Mouse (Mus musculus): Measurements from ENCODE around the gene Tspan11. TPM values are rescaled to one million over a fixed set of nuclear protein-coding genes. Genes with fewer than 3 reads are reported as not detected.

The Tspan11 gene
- polyA plus RNA-seq, 1 experiment from 2014 or later, result 0.21 TPM

DNA sequence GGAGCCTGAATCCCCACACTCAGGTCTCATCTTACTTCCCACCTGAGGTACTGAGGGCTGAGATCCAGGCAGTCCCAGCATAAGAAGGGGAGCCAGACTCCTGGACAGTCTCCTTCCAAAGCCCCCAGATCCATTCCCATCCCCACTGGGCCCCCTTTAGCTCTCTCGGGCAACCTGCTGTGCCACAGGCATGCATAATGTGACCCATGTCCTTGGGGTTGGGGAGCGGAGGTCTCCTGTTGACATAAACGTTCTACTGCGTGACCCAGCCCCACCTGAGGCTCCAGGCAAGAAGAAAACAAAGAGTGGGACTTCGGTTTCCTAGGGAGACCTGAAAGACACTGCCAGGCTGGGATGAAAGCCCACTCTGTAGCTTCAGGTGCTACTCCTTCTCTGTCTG, 83.5 kb downstream of the Tspan11 start:
- Histone ChIP-seq H3K9ac (no peak overlapping the region), H3K9me3 (replicated peaks) (no peaks in the 10 kb centered on the region), H3K4me3 (replicated peaks) (no peak overlapping the region), H3K4me2 (no peak overlapping the region), H3K36me3 (replicated peaks) (no peaks in the 10 kb centered on the region; the same call in 1 of the 2 replicates), H3K4me1 (replicated peaks) (no peaks in the 10 kb centered on the region), H3K27ac (replicated peaks) (no peak overlapping the region), H3K27me3 (no peaks in the 10 kb centered on the region)
- ATAC-seq (ENCODE audit: insufficient read depth), result no peak
- WGBS (ENCODE audit: insufficient replicate concordance), result 47% methylated on average over 5 of the region's 5 CpGs

DNA sequence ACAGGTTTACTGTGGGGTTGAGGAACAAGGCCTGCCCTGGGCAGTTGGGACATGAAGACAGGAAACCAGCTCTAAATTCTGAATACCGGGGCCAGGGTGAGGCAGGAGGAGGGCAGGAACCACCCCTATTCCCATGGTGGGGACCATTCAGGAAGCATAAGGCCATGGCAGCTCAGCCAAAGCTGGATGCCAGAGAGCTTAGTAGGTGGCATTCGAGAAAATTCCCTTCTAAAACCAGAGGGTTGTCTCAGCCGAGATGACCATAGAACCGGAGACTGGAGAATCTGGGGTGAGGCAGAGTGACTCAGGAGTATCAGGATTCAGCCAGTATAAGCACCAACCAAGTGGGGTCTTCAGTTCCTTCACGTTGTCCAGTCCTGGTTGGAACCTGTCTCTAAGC, 84.5 kb downstream of the Tspan11 start:
- H3K27me3 ChIP-seq, result no peaks in the 10 kb centered on the region
- no peak overlapping the region for H3K4me3 ChIP-seq (replicated peaks)
- no peak overlapping the region for H3K27ac ChIP-seq (replicated peaks)
- no peak for ATAC-seq (ENCODE audit: insufficient read depth)
- 56% methylated on average over 5 of the region's 5 CpGs for WGBS (ENCODE audit: insufficient replicate concordance)
- H3K9ac ChIP-seq, result no peak overlapping the region
- H3K4me2 ChIP-seq, result no peak overlapping the region
- no peaks in the 10 kb centered on the region for H3K4me1 ChIP-seq (replicated peaks)
- H3K36me3 ChIP-seq (replicated peaks), result no peaks in the 10 kb centered on the region
- no peaks in the 10 kb centered on the region for H3K9me3 ChIP-seq (replicated peaks)

DNA sequence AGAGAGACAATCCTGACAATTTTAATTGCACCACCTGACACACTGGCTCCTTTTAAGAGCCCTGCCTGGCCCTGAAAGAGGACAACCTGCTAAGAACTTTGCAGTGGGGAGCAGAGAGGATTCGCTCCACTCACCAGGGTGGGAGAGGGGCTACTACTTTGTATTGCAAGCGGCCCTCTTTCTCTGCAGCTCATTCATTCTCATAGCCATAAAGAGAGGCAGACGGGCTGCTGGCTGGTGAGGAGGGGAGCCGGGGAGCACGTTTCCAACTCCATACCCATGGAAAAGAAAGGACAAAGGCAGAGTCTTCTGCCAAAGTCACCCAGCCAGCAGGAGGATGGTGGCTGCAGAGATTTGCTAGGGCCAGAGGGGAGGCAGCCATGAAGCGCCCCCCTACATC, 86.2 kb downstream of the Tspan11 start:
- Histone ChIP-seq H3K36me3 (replicated peaks) (no peaks in the 10 kb centered on the region), H3K27me3 (no peaks in the 10 kb centered on the region), H3K4me1 (replicated peaks) (no peaks in the 10 kb centered on the region), H3K9ac (no peak overlapping the region), H3K9me3 (replicated peaks) (no peaks in the 10 kb centered on the region), H3K4me2 (no peak overlapping the region), H3K27ac (replicated peaks) (no peak overlapping the region), H3K4me3 (replicated peaks) (no peak overlapping the region)
- WGBS (ENCODE audit: insufficient replicate concordance), result 53% methylated on average over 6 of the region's 6 CpGs
- no peak for ATAC-seq (ENCODE audit: insufficient read depth)

DNA sequence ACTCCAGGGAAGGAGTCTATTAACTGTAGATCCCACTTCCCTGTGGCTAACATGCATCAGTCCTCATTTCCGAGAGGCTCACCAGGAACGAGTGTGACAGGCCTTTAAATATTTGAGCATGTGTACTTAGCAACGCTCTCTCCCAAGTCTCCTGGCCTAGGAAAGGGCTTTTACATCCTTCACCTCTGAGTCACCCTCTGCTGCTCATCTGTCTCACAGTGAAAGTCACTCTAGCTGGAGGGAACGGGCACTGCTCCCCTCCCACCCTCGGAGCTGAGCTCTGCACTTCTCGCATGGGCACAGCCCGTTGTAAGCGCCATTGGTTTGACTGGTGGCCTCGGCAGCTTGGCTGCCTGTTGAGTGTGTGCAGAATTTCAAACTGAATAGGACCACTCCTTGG, 86.6 kb downstream of the Tspan11 start:
- Histone ChIP-seq H3K36me3 (replicated peaks) (no peaks in the 10 kb centered on the region), H3K4me3 (replicated peaks) (no peak overlapping the region), H3K9me3 (replicated peaks) (no peaks in the 10 kb centered on the region), H3K4me1 (replicated peaks) (no peaks in the 10 kb centered on the region), H3K27me3 (no peaks in the 10 kb centered on the region), H3K9ac (no peak overlapping the region), H3K4me2 (no peak overlapping the region), H3K27ac (replicated peaks) (no peak overlapping the region)
- ATAC-seq (ENCODE audit: insufficient read depth), result no peak
- WGBS (ENCODE audit: insufficient replicate concordance), result 71% methylated on average over 9 of the region's 9 CpGs

DNA sequence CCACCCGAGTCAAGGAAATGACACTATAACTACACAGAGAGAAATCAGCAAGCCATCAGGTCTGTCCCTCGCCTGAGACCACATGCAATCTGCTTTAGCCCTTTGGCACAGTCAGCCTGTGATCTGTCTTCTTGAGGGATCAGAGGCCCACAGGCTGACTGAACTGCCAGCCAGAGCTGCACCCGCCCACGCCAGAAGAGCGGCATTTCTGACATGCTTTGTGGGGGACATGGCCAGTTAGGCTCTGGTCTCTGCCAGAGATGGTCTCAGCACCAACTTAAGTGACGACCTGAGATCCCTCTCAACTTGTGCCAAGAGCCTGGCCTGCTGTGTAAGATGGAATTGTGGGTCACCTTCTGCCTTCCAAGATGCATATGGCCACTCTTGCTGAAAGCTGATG, 89.3 kb downstream of the Tspan11 start:
- 60% methylated on average over 6 of the region's 6 CpGs for WGBS (ENCODE audit: insufficient replicate concordance)

DNA sequence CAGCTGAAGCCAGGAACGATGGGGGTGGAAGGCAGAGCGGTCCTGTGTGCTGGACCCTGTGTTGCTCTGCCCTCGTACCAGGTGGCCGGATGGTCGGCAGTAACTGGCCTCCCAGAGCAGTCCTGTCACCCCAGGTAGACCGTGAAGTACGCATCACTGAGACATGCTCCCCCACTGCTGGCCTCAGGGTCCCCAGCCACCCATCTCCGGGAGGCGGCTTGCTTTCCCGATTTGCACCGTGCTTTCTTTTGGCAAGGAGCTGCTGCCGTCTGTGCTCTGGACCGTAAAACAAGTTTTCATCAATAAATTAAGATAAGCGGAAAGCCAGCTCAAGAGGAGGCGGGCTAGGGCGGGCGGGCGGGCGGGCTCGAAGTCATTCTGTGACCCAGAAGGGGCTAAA, 91.6 kb downstream of the Tspan11 start:
- Histone ChIP-seq H3K4me1 (replicated peaks) (0 out of 2 replicates have a peak, but pooled peaks cover 4% of the 10 kb centered on the region), H3K27me3 (no peaks in the 10 kb centered on the region)
- 71% methylated on average over 20 of the region's 20 CpGs for whole genome bisulfite sequencing (ENCODE audit: insufficient replicate concordance)

More for the DNA sequence above, 89.3 kb downstream of the Tspan11 start:
- Histone ChIP-seq H3K4me1 (replicated peaks) (0 out of 2 replicates have a peak, but pooled peaks cover 4% of the 10 kb centered on the region), H3K27me3 (no peaks in the 10 kb centered on the region), H3K9me3 (replicated peaks) (no peaks in the 10 kb centered on the region), H3K27ac (replicated peaks) (no peak overlapping the region), H3K9ac (no peak overlapping the region), H3K36me3 (replicated peaks) (no peaks in the 10 kb centered on the region), H3K4me2 (no peak overlapping the region), H3K4me3 (replicated peaks) (no peak overlapping the region)
- ATAC-seq (ENCODE audit: insufficient read depth), result no peak

DNA sequence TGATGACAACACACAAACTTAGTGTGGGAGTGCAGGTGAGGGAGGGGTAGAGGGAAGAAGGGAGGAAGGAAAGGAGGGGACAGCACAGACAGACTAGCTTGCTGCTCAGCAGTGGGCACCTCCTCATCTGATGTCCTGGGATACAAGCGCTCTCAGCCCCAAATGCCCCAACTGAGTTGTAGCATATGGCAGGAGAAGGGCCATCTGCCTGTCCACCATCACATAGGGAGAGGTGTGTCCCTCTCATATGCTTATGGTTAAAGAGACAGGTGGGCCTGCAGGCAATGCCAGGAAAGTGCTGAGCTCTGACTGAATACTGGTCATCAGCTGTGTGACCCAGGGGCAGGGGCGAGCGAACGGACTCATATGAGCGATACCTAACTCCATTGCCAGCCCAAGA, 92.4 kb downstream of the Tspan11 start:
- Histone ChIP-seq H3K4me1 (replicated peaks) (0 out of 2 replicates have a peak, but pooled peaks cover 4% of the 10 kb centered on the region), H3K27ac (replicated peaks) (no peak overlapping the region), H3K27me3 (no peaks in the 10 kb centered on the region), H3K4me3 (replicated peaks) (no peak overlapping the region), H3K9me3 (replicated peaks) (no peaks in the 10 kb centered on the region), H3K4me2 (no peak overlapping the region), H3K9ac (no peak overlapping the region), H3K36me3 (replicated peaks) (no peaks in the 10 kb centered on the region)
- no peak for ATAC-seq (ENCODE audit: insufficient read depth)
- WGBS (ENCODE audit: insufficient replicate concordance), result 80% methylated on average over 5 of the region's 5 CpGs

More for the DNA sequence above, 91.6 kb downstream of the Tspan11 start:
- H3K9ac ChIP-seq, result no peak overlapping the region
- no peak overlapping the region for H3K27ac ChIP-seq (replicated peaks)
- no peak for ATAC-seq (ENCODE audit: insufficient read depth)
- no peak overlapping the region for H3K4me3 ChIP-seq (replicated peaks)
- no peaks in the 10 kb centered on the region for H3K9me3 ChIP-seq (replicated peaks)
- H3K4me2 ChIP-seq, result no peak overlapping the region
- H3K36me3 ChIP-seq (replicated peaks), result no peaks in the 10 kb centered on the region

DNA sequence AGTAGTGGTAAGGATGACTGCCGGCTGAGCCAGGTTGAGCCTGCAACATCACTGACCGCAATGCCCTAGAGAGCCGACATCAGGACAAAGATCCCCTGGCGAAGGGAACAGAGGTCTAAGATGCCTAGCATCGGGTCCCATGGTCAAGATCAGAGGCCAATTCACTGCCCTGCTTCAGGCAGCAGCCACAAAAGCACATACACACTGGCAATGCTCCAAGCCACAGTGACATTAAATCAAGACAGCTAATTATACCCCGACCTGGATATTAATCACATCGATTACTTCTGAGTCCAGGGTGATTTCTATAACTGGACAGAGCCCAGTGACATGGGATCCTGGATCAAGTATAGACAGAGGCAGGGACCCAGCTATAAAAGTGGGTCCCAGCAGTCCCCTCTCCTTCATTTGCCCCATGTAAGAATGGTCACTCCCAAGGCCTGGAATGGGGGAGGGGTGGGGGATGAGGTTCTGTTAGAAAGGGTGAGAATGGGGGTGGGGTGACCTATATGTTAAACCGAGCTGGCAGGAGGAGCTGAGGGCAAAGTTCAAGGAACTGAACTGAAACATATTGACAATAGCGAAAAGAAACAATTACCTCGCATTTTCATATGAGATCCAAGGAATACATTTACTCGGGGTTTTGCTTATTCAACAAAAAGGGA, 93.1 kb downstream of the Tspan11 start:
- WGBS (ENCODE audit: insufficient replicate concordance), result 63% methylated on average over 11 of the region's 11 CpGs
- Histone ChIP-seq H3K4me1 (replicated peaks) (0 out of 2 replicates have a peak, but pooled peaks cover 4% of the 10 kb centered on the region), H3K36me3 (replicated peaks) (no peaks in the 10 kb centered on the region), H3K4me3 (replicated peaks) (no peak overlapping the region), H3K27ac (replicated peaks) (no peak overlapping the region), H3K27me3 (no peaks in the 10 kb centered on the region), H3K4me2 (no peak overlapping the region), H3K9ac (no peak overlapping the region), H3K9me3 (replicated peaks) (no peaks in the 10 kb centered on the region)
- no peak for ATAC-seq (ENCODE audit: insufficient read depth)

DNA sequence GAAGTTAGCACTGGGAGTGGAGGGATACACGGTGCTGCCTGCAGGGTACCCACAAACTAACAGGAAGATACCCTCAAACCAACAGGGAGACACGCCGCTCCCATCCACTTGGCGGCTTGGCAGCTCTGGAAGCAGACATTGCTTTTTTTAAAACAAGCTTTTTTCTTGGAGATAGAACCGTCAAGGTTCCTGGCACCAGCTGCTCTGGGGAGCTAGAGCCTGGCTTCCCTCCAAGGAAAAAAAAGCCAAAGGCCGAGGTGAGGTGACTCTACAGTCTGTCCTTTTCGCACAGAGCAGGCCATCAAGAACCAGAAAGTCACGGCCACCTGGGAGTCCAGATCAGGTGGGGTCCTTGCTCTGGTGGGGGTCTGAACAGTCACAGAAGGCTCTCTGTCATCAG, 93.8 kb downstream of the Tspan11 start:
- no peak for ATAC-seq (ENCODE audit: insufficient read depth)
- H3K4me1 ChIP-seq (replicated peaks), result 0 out of 2 replicates have a peak, but pooled peaks cover 4% of the 10 kb centered on the region
- no peak overlapping the region for H3K4me3 ChIP-seq (replicated peaks)
- WGBS (ENCODE audit: insufficient replicate concordance), result 52% methylated on average over 8 of the region's 8 CpGs
- H3K9me3 ChIP-seq (replicated peaks), result no peaks in the 10 kb centered on the region
- H3K36me3 ChIP-seq (replicated peaks), result no peaks in the 10 kb centered on the region
- H3K27me3 ChIP-seq, result no peaks in the 10 kb centered on the region
- H3K27ac ChIP-seq (replicated peaks), result no peak overlapping the region
- H3K9ac ChIP-seq, result no peak overlapping the region
- H3K4me2 ChIP-seq, result no peak overlapping the region

DNA sequence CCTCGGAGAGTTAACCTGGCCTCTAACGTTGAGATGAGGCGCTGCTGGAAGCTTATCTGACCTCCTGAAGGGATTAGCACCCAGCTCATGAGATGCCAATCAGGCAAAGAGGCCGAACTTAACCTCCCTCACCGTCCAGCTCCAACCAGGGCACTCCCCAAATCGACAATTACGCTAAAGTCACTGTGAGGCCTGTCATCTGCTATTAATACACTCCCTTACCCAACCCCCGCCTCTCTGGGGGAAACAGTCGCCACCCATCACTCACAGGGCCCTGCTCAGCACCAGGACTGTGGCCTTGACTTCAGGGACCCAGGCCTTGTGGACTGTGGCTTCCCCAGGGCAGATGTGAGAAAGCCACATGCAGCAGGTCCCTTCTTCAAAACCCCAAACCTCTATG, 99.0 kb downstream of the Tspan11 start:
- Histone ChIP-seq H3K36me3 (replicated peaks) (no peaks in the 10 kb centered on the region), H3K9me3 (replicated peaks) (no peaks in the 10 kb centered on the region)
- WGBS (ENCODE audit: insufficient replicate concordance), result 36% methylated on average over 9 of the region's 9 CpGs

DNA sequence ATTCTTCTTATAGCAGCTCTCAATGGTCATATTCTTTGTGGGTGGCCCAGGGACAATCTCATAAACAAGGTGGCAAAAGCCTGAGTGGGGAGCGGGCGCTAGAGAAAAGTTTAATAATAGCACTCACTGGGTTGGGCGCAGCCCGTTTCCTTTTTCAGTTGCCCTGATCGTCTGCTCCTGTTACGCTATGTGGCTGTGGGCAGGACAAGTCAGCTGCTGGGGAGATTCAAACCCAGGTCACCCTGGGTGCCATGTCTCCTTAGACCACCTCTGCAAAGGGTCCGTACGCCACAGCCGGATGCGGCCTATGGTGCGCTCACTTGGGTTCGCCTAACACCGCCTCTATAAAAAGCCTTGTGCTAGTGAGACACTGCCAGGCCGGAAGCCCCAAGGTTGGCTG, 100.0 kb downstream of the Tspan11 start:
- no peaks in the 10 kb centered on the region for H3K36me3 ChIP-seq (replicated peaks)
- no peak overlapping the region for H3K4me2 ChIP-seq
- H3K4me1 ChIP-seq (replicated peaks), result no peaks in the 10 kb centered on the region
- ATAC-seq (ENCODE audit: insufficient read depth), result no peak
- H3K4me3 ChIP-seq (replicated peaks), result no peak overlapping the region
- no peaks in the 10 kb centered on the region for H3K9me3 ChIP-seq (replicated peaks)
- H3K9ac ChIP-seq, result no peak overlapping the region
- 79% methylated on average over 14 of the region's 14 CpGs for WGBS (ENCODE audit: insufficient replicate concordance)
- no peaks in the 10 kb centered on the region for H3K27me3 ChIP-seq
- no peak overlapping the region for H3K27ac ChIP-seq (replicated peaks)

More for the DNA sequence above, 99.0 kb downstream of the Tspan11 start:
- Histone ChIP-seq H3K27me3 (no peaks in the 10 kb centered on the region), H3K4me1 (replicated peaks) (0 out of 2 replicates have a peak, but pooled peaks cover 3% of the 10 kb centered on the region), H3K4me3 (replicated peaks) (no peak overlapping the region), H3K9ac (no peak overlapping the region), H3K4me2 (no peak overlapping the region), H3K27ac (replicated peaks) (no peak overlapping the region)
- no peak for ATAC-seq (ENCODE audit: insufficient read depth)
